Mouse (Mus musculus): ENCODE measurements around the gene Olfr1279. TPM values are rescaled to one million over a fixed set of nuclear protein-coding genes. Genes with fewer than 3 reads are reported as not detected.
"Not testable (repeated sequence)": the region's sequence is repeated elsewhere in the genome, so short reads cannot be mapped to it uniquely, and the experiment has no call there.

Olfr1279 gene
- total RNA-seq (2021), result not detected

DNA sequence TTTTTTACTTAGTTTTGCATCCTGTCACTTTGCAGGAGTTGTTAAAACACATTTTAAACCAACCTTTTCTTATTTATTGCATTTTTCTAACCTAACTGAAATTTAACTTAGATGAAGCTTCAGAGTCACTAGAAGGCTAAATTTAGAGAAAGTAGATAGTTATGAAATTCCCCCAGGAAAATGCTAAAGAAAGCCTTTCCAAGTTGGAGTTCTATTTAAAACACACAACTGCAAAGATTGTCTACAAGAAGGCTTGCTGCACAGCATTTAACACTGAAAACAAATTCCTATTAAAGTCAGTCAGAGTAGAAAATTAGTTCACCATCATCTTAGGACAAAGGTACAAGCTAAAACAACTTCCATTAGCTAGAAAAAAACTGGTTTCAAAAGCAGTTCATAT lies at the start of gene Olfr1279:
TSS of gene Olfr1279 (plus strand) at position 262 of the 400 bp plus-strand sequence.
- no peak for DNase-seq

GRCm38 (mm10) chr2:111254216-111254615 lies 46.2 kb upstream of the Olfr1279 start, which contains the start of gene Olfr1276:
Gene Olfr1276, plus strand, starts transcription at chr2:111254516.
- DNase-seq, result no peak

DNA sequence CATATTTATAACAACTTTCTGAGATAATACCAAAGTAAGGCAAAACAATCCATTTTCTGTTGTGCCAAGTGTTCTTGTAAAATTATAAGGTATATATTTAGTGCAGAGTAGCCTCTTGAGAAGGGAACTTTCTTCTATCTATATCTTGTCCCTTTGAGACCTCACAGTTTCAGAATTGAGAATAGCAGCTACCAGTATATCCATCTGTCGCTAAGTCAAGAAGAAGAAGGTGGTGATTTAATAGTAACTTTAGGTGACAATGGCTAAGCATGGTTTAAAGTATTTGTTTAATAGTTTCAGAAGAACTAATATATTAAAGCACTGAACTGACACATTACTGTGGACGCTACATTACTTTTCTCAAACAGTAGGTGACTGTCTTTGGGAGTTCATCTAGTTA lies 26.4 kb upstream of the Olfr1279 start, which contains the start of gene Olfr1277:
TSS of gene Olfr1277 (minus strand) at position 101 of the 400 bp plus-strand sequence.
- DNase-seq, result no peak

- DNase-seq, result no peak
Measured at GRCm38 (mm10) chr2:111289836-111290235, 10.6 kb upstream of the Olfr1279 start, which contains the start of gene Olfr1278. Gene Olfr1278, plus strand, starts transcription at chr2:111290136.

GRCm38 (mm10) chr2:111298541-111298940 lies 1.9 kb upstream of the Olfr1279 start:
- DNase-seq, result no peak

- DNase-seq, result no peak
Measured at GRCm38 (mm10) chr2:111313717-111314116, 13.3 kb downstream of the Olfr1279 start, which contains the start of gene Olfr1280. Gene Olfr1280, plus strand, starts transcription at chr2:111314017.

DNA sequence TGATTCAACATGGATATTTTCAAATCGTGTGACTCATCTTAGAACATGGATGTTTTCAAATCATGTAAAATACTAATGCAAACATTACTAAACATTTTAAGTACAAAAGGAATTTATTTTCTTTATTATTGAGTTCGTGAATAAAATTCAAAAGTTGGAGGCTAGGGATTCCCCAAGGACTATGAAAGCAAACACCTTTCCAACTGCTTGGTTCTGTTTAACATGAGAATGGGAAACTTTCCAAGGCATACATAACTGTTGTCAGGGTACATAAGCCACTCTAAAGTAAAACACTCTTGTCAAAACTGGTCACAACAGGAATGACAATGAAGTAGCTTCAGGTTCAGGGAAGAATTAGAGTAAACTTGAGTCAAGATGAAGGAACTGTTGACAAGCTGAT lies 25.8 kb downstream of the Olfr1279 start, which contains the start of gene Olfr1281:
TSS of gene Olfr1281 (plus strand) at position 301 of the 400 bp plus-strand sequence.
- DNase-seq, result no peak

DNA sequence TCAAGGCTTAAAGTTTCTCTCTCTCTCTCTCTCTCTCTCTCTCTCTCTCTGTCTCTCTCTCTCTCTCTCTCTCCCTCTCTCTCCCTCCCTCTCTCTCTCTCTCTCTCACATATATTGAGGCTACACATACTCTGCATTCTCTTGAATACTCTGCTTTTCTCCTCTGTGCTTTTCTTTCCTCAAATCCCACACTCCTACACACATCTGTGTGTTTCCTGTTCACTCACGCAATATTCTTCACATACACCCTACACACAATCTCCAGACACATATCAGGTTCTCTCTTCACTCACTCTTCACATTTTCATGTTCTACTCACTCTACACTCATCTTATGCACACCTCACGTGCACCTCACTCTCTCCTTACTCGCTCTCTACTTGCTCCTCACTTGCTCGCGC lies 33.3 kb downstream of the Olfr1279 start:
- DNase-seq, result not testable (repeated sequence)

GRCm38 (mm10) chr2:111335976-111336375 lies 35.5 kb downstream of the Olfr1279 start, which contains the start of gene Olfr1282:
Gene Olfr1282, minus strand, starts transcription at chr2:111336076.
- no peak for DNase-seq

Other genes with a start within 250 kb of the Olfr1279 start
- not detected for gene Gm13941, start 194.7 kb upstream of the Olfr1279 start, total RNA-seq (2021)
- gene Gm15130, start 147.7 kb upstream of the Olfr1279 start, total RNA-seq (2021), result not detected
- gene 4930430A15Rik, start 71.0 kb upstream of the Olfr1279 start, total RNA-seq (2021), result not detected
- not detected for gene Olfr1275, start 65.3 kb upstream of the Olfr1279 start, total RNA-seq (2021)
- not detected for gene Olfr1276, start 46.1 kb upstream of the Olfr1279 start, total RNA-seq (2021)
- not detected for gene Olfr1277, start 26.5 kb upstream of the Olfr1279 start, total RNA-seq (2021)
- not detected for gene Olfr1278, start 10.5 kb upstream of the Olfr1279 start, total RNA-seq (2021)
- not detected for gene Olfr1280, start 13.4 kb downstream of the Olfr1279 start, total RNA-seq (2021)
- gene Olfr1281, start 25.9 kb downstream of the Olfr1279 start, total RNA-seq (2021), result not detected
- gene Olfr1282, start 35.4 kb downstream of the Olfr1279 start, total RNA-seq (2021), result not detected
- not detected for gene Olfr1283, start 66.2 kb downstream of the Olfr1279 start, total RNA-seq (2021)
- gene Olfr1284, start 74.9 kb downstream of the Olfr1279 start, total RNA-seq (2021), result not detected
- gene Olfr1286, start 122.5 kb downstream of the Olfr1279 start, total RNA-seq (2021), result not detected
- not detected for gene Olfr1287, start 148.5 kb downstream of the Olfr1279 start, total RNA-seq (2021)
- gene Olfr1288, start 173.5 kb downstream of the Olfr1279 start, total RNA-seq (2021), result not detected
- not detected for gene Olfr1289, start 180.2 kb downstream of the Olfr1279 start, total RNA-seq (2021)
- gene Olfr1290, start 193.2 kb downstream of the Olfr1279 start, total RNA-seq (2021), result not detected
- not detected for gene Olfr1291-ps1, start 196.5 kb downstream of the Olfr1279 start, total RNA-seq (2021)
- gene Olfr1293-ps, start 224.6 kb downstream of the Olfr1279 start, total RNA-seq (2021), result not detected
- gene Olfr1294, start 239.7 kb downstream of the Olfr1279 start, total RNA-seq (2021), result not detected